Mouse (Mus musculus) right cerebral cortex, postnatal 14 days (tissue): ENCODE data around the gene Ice2.

Experiments
- DNase-seq: peaks from one replicate; pipeline ENCODE4 v3.0.0; 2022

The Ice2 gene

DNA sequence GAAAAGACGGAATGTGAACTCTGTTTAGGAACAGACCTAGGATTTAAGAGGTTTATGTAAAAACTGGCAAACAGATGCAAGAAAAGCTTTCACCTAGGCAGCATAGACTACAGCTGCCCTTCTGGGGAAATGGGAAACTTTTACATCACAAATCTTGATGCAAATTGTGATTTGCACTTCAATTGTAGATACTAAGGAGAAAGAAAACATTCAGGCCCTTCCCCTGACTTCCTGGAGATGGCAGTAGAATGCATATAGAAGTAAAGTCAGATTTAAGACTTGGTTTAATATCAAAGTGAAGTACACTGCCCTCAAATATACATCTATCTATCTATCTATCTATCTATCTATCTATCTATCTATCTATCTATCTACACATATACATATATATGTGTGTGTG, 21.8 kb downstream of the Ice2 start:
- no peak for DNase-seq

DNA sequence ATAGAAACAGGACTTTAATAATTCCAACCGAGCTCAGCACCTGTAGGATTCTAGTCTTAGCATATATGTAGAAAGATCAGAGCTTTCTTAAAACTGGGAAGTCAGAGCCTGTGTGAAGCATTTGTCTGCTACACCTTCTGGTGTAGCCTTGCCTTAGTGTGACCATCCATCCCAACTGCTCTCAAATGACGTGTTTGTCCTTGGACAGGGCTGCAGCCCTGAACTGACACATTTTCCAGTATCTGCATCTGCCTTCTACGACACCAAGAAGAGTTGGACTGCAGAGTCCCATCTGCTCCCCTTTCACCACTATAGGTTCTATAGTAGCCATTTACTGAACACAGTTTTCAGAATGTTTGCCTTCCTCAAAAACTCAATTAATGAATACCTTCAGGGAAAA, 32.8 kb downstream of the Ice2 start:
- DNase-seq, result no peak

DNA sequence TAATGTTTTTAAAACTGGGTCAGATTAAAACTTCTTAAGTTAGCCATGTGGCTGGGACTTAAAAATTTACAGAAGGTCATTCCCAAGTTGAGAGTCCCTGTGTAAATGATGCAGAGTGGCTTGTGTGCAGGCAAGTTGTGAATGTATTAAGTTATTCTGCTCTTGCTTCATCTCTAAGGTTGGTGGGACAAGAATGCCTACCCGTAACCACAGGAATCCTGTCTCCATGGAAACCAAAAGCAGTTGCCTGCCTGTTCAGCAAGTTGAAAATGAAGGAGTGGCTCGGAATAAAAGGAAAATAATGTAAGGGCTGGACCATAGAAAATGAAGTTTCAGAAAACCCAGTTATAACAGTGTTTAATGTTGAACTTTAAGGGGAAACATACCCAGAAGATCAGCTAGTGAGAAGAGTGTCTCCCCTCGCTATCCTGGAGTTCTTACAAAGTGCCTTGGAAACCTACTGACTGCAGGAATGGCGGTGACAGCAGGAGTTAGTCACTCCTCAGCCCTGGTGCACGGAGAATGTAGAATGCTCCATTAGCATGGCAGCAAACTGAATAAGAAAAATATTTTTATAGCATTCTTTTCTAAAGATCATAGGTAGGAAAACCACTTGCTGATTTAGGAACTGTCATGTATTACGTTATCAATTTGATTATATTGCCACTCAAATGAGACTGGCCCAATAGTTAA, 34.3 kb downstream of the Ice2 start:
- DNase-seq, result no peak

DNA sequence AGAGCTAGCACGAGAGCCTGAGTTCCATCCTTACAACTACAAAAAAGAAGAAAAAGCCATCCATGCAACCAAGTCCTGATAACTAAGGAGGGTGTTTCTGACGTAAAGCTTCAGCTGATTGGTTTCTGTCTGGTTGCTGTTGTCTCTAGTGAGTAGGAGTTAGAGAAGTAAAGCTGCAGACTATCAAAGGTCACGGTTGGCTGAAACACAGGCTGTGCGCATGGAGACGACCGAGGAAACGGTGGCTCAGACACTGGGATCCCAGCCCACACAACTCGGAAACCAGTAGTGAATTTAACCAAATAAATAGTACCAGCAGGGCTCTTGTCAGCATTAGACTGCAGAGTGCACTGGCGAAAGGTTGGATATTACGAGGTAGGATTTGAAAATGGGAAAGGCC, 37.5 kb downstream of the Ice2 start:
- DNase-seq, result no peak

DNA sequence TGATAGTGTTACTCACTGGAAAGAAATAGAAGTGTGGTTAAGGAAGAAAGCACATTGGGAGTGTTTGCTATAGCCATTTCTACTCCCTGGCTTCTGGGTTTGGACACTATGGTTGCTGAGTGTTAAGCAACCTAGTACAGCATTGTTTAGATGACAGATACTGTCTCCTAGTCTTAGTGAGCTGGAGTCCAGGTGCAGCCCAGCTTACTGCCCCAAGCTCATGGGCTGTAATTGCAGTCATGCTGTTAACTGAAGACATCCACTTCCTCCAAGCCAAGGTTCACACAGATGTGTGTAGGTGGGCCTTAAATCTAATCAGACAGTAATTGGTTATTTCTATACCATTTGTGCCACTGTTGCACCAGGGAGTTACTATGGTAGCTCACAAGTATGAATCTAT, 38.0 kb downstream of the Ice2 start:
- DNase-seq, result no peak

DNA sequence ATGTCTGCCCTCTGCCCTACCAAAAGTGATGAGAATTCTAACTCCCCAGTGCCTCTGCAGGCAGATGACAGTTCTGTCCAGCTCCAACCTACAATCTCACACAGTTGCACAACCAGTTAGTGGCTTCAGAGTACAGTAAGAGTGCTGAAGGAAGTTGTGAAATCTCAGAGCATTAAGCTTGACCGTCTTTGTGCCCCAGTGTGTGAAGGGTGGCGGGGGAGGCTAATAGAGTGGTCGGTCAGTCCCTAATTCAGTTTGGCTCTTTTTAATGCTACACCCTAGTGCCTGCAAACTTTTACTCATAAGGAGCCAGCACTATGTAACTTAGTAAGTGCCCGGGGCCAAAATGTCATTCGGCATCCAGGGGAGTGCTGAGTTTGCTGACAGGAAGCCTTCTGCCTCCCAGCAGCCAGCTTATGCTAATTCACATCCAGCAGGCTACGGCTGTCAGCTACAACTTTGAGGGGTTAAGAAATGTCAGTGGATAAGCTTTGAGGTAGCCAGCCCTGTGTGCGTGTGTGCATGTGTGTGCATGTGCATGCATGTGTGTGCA, 42.2 kb downstream of the Ice2 start:
- no peak for DNase-seq

DNA sequence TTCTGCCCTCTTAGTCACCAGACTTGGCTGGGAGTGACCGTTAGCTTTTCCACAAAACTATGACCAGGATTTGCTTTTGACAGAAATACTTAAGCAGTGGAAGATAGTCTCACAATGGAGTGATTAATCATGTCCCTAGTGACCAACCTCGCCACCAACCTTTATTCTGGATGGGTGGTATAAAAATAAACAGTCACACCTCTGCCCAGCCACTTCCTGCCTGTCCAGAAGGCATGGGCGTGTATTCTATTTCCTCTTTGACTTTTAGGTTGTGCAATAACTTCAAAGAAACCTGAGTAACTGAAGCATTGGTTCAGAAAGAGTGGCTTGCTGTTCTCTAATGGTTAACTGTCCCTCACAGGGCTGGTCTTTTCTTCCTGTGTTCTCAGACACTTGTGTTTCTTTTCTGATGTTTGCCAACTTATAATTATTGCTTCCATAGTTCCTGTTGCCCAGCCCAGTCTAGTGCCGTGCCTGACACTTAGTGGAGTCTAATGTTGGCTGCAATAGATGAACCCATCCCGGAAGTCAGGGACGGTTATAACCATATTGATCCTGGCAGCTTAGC, 44.8 kb downstream of the Ice2 start:
- DNase-seq, result no peak

DNA sequence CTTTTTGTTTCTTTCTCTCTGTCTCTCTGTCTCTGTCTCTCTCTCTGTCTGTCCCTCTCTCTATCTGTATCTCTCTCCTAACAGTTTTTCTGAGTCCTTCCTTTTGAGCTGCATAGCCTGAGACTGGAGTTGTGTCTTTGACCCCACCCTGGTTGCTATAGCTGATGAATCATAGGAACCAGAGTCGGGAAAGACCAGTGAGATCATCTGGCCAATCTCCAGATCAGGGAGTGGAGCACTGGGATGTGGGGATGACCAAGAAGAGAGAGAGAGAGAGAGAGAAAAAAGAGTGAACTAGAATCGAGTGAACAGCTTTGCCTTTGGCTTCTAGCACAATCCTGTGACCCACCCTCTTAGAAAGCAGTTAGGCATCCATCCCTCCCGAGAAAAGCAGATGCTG, 45.5 kb downstream of the Ice2 start:
- DNase-seq, result no peak

DNA sequence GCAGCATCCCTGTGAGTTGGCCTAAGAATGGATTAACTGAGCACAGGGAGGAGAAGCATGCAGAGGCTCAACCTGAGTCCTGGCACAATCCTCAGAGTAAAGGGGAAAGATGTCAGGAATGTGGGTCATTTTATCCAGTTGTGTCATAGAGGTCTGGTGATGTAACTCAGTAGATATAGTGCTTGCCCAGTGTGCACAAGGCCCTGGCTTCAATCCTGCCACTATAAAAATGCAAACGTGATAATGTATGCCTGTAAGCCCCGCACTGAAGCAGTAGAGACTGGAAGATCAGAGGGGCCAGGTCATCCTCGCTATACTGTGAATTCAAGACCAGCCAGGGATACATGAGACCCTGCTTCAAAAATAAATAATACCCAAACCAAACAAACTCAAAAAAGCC, 51.1 kb downstream of the Ice2 start:
- DNase-seq, result no peak

DNA sequence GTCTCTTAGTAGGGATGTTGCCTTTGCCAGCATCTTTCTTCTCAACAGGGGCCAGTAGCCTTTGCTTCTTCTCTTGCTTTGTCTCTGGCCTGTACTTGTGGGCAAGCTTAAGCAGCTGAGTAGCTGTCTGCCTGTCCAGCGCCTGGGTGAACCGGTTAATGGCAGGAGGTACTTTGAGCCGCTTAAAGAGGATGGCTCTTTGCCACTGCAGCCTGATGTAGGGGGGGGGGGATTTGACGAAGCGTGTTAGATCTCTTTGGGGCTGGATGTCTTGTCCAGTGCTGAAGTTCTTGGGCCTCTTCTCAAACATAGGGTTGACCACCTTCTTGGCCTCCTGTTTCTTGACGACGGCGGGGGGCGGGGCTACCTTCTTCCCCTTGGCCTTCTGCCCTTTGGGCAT, 52.9 kb downstream of the Ice2 start:
- DNase-seq, result no peak

DNA sequence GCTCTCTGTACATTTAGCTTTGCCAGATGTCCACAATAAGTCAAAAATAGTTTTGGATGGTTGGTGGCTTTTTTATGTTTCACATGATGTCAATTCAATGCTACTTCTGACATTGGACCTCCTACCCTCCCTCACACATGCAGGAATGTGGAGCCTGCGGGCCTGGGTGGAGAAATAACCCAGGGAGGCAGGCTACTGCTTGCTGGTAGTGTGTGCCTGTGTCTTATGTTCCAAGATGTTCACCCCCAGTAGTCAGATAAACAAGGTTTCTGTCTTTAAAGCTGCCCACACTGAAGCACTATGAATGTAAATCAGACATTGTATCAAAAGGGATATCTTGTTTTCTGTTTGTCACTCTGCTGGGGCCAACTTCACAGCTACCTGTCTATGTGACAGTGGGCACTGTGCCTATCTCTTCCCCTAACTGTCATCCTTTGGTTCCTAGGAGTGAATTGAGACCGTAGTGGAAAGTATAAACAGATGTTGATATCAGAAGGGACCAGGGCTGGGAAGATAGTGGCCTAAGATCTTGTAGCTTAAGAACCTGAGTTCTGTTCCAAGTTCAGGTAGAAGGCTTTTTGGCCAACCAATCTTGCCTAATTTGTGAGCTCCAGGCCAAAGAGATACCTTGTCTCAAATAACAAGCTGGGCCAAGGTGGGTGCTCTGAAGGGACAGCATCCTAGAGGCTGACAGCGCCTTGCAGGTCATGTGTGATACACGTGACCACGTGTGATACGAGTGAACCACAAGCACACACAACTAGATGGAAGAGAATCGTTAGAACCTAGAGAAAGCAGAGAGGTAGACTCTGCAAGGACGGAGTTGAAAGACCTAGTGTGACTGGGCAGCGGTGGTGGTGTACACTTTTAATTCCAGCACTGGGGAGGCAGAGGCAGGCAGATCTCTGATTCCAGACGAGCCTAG, 54.4 kb downstream of the Ice2 start:
- no peak for DNase-seq

DNA sequence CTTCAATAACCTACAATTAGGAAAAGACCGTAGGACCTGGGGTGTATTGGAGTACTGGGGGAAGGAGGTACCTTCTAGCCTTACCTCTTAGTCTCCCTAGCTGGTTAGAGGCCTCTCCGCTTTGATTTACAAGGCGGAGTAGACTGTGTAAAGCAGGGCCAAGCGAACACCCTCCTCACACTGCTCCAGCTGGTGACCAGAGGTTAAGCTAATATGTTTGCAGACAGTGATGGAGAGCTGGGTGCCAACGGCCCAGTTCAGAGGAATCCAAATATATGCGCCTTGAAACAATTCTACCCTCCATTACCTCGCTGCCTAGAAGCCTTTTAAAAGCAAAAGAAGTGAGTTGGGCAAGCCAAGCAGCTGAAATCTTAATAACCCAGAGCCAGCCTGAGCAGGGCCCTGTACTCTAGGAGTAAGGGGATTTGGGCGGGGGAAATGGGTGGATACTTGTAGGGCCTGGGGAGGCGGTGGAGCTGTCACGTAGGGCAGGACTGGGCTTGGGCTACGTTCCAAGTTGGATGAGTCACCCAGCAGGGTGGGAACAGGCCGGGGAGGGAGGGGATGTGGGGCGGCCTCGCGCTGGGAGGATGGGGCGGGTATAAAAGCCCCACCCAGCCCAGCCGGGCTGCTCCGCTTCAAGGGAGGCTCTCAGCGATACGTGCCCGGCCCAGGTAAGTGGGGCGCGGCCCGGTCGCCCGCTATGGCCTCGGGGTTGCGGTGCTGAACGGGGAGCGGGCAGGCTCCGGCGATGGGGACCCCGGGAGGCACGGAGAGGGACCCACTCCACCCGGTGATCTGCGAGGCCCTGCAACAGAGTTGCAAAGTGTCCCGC, 55.6 kb downstream of the Ice2 start, which contains the start of gene Anxa2:
Anxa2 (plus strand) TSS at position 555 of the 835 bp plus-strand sequence.
- peak; percentile 67 for DNase-seq

DNA sequence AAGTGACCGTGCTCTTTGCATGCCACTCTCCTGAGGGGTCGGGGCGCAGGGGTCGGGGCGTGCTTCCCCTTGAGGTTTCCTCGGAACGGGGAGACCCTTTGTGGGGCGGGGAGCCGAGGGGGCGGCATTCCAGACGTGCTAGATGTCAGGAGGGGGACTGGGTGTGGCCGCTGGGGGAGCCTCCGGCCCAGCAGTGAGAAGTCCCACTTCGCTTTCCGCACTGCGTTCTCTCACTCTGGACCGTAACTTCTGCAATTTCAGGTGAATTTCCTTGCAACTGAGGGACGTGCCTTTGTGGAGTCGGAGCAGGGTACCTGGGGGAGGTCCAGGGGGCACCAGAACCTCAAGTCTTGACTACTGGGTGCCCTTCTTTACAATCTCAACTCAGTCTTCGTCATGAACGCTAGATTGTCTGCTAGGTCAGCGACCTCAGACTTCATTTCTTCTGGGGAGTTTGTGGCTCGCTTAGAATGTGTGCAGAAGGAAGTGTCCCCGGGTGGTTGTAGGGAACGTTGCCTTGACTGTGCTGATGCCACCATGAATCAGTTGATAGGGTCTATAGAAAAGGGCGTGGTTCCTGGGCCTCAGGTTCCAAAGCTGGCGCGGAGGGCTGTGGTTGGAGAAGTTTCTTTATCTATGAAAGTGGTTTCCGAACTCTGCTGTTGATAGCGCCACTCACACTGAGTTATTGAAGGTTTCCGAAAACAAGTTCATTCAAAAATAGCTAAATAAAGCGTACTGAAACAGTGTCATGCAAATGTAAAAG, 56.4 kb downstream of the Ice2 start:
- no peak for DNase-seq

DNA sequence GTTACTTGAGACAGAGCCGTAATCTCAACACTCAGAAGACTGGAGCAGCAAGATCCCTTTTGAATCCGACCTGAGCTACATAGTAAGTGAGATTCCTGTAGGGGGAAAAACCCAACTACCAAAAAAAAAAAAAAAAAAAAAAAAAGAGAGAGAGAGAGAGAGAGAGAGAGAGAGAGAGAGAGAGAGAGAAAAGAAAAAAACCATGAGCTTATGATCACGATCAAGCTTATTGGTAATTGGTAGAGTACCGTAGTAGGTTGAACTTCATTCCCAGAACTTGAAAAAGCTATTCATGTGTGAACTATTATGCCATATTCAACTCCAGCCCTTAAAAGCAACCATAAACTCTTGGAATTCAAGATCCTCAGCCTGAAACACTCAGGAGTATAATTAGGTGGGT, 57.0 kb downstream of the Ice2 start:
- DNase-seq, result no peak

DNA sequence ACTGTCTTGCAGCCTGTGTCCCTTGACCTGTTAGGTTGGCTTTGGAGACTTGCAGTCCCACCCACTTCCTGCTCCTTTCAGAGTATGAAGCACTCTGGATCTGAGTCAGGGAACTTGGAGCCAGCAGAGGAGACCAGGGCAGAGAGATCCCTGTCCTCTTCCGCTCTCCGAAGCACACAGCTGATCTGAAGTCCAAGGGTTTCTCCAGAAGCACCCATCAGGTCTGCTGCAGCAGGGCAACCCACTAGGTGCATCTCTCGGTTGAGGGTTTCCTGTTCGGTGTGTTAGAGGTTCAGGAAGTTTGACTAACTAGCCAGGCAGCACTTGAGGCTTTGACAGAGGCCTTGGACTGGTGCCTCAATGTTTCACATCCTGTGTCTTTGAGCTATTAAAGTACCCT, 57.7 kb downstream of the Ice2 start:
- no peak for DNase-seq

DNA sequence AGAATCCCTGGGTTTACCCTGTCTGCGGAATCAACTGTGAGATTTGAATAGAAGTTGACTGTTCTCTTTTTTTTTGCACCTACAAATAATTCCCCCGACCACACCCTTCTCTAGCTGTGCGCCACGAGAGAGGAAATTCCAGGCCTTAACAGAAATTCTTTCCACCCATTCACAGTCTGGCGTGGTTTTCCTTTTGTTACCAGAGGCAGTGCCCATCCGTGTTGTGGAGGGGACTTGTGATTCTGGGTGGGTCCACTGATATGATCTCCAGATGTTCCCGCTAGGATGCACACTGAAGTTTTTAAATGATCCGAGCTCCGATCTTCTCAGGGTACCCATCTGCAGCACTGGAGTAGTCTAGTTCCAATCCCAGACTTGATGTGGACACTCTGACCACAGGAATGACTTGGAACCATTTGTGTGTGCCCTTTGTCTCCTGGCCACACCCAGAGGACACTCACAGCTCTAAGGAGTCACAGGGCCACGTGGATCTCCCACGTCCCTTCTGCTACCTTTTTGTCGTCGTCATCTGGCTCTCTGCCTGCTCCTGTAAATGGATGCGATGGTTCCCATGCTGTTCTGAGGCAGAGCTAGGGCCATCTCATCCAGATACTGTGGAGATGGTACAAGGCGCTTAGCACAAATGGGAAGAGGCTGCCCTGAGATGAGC, 58.8 kb downstream of the Ice2 start:
- DNase-seq, result no peak

DNA sequence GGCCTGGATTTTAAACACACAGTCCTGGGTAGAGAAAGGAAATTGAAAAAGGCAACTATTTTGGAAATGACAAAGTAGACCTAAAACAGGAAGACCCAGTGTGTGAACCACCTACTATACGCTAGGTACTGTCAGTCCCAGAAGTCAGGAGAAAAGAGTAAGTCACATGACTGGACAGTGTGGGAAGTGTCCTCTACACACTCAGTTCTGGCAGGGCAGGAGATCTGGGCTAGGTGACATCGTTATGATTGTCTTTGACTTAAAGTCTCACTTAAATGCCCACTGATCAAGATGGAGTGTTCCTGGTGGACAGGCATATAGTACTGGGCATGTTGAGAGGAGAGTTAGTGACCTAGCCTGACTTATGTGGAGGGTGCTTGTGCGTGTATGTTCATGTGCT, 59.4 kb downstream of the Ice2 start:
- DNase-seq, result no peak

DNA sequence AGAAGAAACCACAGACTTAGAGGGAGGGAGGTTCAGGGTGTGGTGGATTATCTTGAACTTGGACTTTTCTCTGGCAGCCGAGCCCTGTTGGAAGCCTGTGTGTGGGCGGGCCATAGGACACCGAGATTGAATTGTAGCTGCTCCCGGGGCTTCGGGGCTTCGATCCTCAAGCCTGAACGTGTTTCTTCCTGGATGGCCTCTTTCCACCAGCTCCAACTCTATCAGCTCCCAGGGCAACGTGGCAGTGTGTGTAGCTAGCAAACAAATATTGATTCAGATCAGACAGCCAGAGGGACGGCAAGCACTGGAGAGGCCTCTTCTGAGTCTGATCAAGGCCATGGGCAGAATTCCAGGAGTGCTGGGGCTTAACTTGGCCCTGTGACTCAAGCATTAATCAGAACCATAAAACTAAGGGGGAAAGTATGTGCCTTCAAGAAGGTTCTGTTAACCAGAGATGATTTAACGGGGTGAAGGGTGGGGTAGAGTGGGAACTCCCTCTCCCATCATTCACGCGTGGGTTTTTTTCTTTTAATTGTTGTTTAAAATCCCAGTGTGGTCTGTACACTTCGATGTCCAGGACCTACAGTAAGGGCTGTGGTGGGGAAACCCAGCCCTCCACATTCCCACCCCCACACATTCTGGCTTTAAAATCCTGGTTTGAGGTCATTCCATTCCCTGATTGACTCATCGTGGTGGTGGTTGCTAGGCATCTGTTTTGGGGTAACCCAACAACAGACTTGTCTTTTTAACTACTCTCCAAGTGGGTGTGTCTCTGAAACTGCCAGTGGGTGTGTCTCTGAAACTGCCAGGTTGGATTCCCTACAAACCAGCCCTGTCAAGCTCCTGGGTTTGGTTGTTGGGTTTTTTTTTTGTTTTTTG, 60.3 kb downstream of the Ice2 start:
- DNase-seq, result no peak

DNA sequence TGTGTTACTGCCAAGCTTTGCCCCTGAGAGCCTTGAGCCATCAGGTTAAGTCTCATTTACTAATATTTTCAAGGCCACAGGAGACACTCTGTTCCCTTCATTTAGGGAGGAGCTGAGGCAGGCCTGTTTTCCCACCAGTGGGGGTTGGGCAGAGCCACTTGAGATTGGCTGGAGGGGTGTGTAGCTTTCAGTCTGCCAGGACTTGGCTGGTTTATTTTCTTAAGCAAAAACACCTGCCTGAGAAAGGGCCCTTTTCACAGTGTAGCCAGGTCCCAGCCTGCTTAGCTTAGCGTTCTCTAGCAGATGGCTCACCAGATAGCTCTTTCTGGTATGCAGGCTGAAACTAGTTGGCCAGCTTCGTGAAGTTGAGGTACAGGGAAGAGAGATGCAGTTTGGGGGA, 61.3 kb downstream of the Ice2 start:
- no peak for DNase-seq

DNA sequence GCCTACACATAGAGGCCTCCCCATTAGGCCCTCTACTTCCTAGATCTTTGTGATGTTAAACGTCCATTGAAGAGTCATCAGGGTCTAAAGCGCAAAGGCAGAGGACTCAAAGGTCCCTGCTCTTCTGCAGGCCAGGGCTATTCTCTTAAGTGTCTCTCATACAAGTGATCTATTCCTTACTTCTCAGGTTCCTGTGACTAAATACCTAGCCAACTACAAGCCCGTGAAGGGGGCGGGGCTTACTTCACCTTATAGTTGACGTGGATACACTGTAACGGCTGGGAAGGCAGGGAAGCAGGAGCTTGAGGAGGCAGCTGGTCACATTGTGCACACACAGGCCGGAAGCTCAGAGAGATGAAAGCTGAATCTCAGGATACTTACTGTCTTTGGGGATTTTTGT, 62.2 kb downstream of the Ice2 start:
- no peak for DNase-seq
